Mouse (Mus musculus): ENCODE results near the gene Odf2l. TPM values are rescaled to one million over a fixed set of nuclear protein-coding genes. Genes with fewer than 3 reads are reported as not detected.

Odf2l gene
- polyA plus RNA-seq, 1 experiment: 3.9 TPM

DNA sequence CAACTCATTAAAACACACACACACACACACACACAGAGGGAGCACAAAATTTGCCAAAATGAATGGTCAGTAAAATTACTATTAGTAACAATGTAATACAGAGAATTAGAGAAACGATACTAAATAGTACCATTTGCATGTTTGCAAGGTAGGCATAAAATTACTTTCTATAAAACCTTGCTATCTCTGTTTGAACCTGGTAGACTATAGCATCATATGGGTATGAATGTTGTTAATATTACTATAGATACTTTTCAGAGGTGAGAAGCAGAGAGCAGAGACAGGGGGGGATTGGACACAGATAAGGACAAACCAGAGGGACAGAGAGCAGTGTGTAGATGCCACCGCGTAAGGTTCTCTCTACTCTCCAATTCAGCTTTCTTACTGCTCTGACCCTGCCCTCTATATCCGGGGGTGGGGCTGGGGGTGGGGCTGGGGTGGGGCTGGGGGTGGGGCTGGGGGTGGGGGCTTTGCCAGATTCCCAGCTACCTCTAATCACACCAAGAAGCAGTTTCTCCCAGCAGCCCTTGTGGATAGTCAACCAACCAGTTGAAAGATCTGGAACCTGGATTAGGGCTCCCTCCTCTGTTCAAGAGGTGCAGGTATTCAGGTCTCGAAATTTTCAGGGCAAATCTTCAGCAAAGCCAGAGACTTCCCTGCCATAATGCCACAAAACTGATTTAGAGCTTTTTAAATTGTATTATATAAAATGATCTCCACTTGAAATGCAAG is 12.4 kb upstream of the Odf2l start:
- no peaks in the 10 kb centered on the region for H3K27me3 ChIP-seq (replicated peaks; ENCODE audit: control insufficient read depth, insufficient read depth, low read length)
- no peaks in the 10 kb centered on the region for H3K36me3 ChIP-seq (ENCODE audit: control insufficient read depth, insufficient read depth, low read length)
- no peak overlapping the region for H3K27ac ChIP-seq (ENCODE audit: insufficient read depth, low read depth, low read length)
- H3K4me1 ChIP-seq (ENCODE audit: control insufficient read depth, insufficient read depth, low read length): peaks cover 6% of the 10 kb centered on the region; the same call in 1 of the 2 replicates
- H3K4me3 ChIP-seq (ENCODE audit: insufficient read depth, low read depth, low read length): no peak overlapping the region
- no peak for TF ChIP-seq POLR2A (IDR thresholded peaks at IDR 0.05; ENCODE audit: low read depth, low read length)
- 71% methylated on average over 5 of the region's 5 CpGs for WGBS
- no peak for DNase-seq

DNA sequence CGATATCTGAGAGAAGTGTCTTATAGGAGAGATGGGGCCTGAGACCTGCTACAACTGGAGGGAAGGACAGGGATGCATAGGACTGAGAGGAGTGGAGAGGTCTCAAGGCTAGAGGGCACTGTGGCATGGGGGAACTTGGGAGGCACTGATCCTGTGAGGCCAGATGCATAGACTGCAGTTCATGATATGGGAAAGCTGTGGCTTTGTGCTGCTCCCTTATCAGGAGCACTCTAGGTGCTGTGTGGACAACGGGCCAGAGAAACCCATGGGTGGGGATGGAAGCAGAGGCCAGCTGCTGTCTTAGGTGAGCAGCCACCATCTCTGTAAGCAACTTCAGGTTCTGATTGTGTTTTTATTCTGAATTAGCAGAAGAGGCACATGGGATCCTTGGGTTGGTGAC is 3.2 kb upstream of the Odf2l start:
- no peaks in the 10 kb centered on the region for H3K27me3 ChIP-seq (replicated peaks; ENCODE audit: control insufficient read depth, insufficient read depth, low read length)
- 92% methylated on average over 2 of the region's 2 CpGs for WGBS
- H3K27ac ChIP-seq (ENCODE audit: insufficient read depth, low read depth, low read length): no peak overlapping the region
- peaks cover 8% of the 10 kb centered on the region; the same call in 1 of the 2 replicates for H3K4me1 ChIP-seq (ENCODE audit: control insufficient read depth, insufficient read depth, low read length)
- no peak overlapping the region for H3K4me3 ChIP-seq (ENCODE audit: insufficient read depth, low read depth, low read length)
- no peak for DNase-seq
- TF ChIP-seq POLR2A (IDR thresholded peaks at IDR 0.05; ENCODE audit: low read depth, low read length) (no peak), CTCF (conservative IDR thresholded peaks at IDR 0.05; ENCODE audit: insufficient read depth, insufficient read length, low read depth, low read length) (no peak)
- H3K36me3 ChIP-seq (ENCODE audit: control insufficient read depth, insufficient read depth, low read length): no peaks in the 10 kb centered on the region

DNA sequence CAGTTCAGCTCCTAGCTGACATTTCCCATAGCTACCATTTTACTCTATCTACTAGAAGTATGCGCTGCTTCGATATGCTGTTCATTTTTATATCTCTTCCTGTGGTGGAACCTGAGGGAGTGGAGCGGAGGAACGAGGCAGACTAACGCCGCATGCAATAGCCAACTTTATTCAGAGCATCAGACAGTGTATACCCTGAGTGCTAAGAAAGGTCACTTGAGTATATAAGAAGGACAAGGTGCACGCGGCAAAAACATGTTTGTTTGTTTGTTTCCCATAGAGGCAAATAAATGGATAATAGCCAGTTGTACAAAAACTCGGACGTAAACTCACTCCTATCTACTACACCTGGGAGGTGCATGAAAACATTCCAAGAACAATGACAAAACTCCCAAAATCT is 751 bp upstream of the Odf2l start:
- WGBS: 81% methylated on average over 10 of the region's 10 CpGs
- no peak for DNase-seq
- TF ChIP-seq POLR2A (IDR thresholded peaks at IDR 0.05; ENCODE audit: low read depth, low read length) (no peak), CTCF (conservative IDR thresholded peaks at IDR 0.05; ENCODE audit: insufficient read depth, insufficient read length, low read depth, low read length) (no peak)
- no peak overlapping the region for H3K4me3 ChIP-seq (ENCODE audit: insufficient read depth, low read depth, low read length)
- peaks cover 8% of the 10 kb centered on the region; the same call in 1 of the 2 replicates for H3K4me1 ChIP-seq (ENCODE audit: control insufficient read depth, insufficient read depth, low read length)
- H3K27ac ChIP-seq (ENCODE audit: insufficient read depth, low read depth, low read length): no peak overlapping the region
- H3K27me3 ChIP-seq (replicated peaks; ENCODE audit: control insufficient read depth, insufficient read depth, low read length): no peaks in the 10 kb centered on the region
- H3K36me3 ChIP-seq (ENCODE audit: control insufficient read depth, insufficient read depth, low read length): no peaks in the 10 kb centered on the region

DNA sequence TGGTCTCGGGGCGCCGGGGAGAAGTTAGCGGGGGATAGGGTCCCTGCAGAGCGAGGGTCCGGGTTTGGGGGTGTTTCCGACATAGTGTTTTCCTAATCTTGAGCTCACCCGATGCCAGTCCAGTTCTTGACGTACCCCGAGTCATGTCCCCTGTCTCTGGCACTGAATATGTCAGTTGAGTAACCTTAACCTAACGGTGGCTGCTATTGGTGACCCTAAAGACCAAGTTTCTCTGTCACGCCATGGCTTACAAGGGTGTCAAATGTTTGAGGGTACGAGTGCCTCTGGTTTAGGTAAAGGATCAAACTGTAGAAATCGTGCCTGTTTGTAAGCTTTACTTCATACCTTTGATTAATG is 592 bp downstream of the Odf2l start:
- Histone ChIP-seq H3K4me1 (ENCODE audit: control insufficient read depth, insufficient read depth, low read length) (peaks cover 8% of the 10 kb centered on the region; the same call in 1 of the 2 replicates), H3K27me3 (replicated peaks; ENCODE audit: control insufficient read depth, insufficient read depth, low read length) (no peaks in the 10 kb centered on the region), H3K27ac (ENCODE audit: insufficient read depth, low read depth, low read length) (peak overlapping the region; percentile 97), H3K4me3 (ENCODE audit: insufficient read depth, low read depth, low read length) (peak overlapping the region; percentile 100), H3K36me3 (ENCODE audit: control insufficient read depth, insufficient read depth, low read length) (no peaks in the 10 kb centered on the region)
- DNase-seq: no peak
- 1% methylated on average over 14 of the region's 14 CpGs for WGBS
- no peak for TF ChIP-seq CTCF (conservative IDR thresholded peaks at IDR 0.05; ENCODE audit: insufficient read depth, insufficient read length, low read depth, low read length)
- no peak for TF ChIP-seq POLR2A (IDR thresholded peaks at IDR 0.05; ENCODE audit: low read depth, low read length)

DNA sequence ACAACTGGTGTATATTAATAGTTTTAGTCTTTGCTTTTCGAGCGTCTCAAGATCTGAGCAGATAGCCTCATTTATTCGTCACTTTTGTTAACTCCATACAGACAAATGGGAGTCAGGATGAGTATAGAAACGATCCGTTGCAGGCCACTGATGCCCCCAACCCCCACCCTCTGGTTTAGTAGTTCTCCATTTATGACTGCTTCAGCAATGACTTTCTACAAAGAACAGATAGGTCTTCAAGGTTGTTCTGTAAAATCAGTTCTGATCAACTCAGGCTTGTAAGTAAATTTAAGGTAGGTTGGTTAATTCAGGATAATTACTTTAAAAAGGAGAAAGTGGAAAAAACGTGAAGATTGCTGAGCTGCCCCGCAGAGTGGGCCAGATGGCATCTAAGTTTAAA is 1.0 kb downstream of the Odf2l start:
- DNase-seq: no peak
- no peak for TF ChIP-seq CTCF (conservative IDR thresholded peaks at IDR 0.05; ENCODE audit: insufficient read depth, insufficient read length, low read depth, low read length)
- no peak overlapping the region for H3K4me3 ChIP-seq (ENCODE audit: insufficient read depth, low read depth, low read length)
- 62% methylated on average over 7 of the region's 7 CpGs for WGBS
- peaks cover 8% of the 10 kb centered on the region; the same call in 1 of the 2 replicates for H3K4me1 ChIP-seq (ENCODE audit: control insufficient read depth, insufficient read depth, low read length)
- no peaks in the 10 kb centered on the region for H3K27me3 ChIP-seq (replicated peaks; ENCODE audit: control insufficient read depth, insufficient read depth, low read length)
- no peaks in the 10 kb centered on the region for H3K36me3 ChIP-seq (ENCODE audit: control insufficient read depth, insufficient read depth, low read length)
- H3K27ac ChIP-seq (ENCODE audit: insufficient read depth, low read depth, low read length): no peak overlapping the region

DNA sequence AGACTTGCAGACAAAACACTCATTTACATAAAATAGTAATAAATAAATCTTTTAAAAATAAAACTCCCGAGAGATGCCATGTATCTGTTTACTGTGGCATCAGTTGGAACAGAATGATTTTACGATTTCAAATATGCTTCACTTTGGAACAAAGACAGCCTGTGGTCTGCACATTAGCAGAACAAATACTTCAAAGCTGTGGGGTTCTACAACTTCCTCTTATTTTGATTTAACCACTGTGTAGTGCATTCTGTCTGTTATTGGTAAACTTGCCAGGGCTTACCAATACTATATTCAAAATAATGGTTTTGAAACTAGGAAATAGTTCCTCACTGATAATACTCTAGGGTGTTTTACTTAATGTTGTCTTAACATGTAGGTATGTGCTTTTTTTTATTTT is 8.2 kb downstream of the Odf2l start:
- Histone ChIP-seq H3K27me3 (replicated peaks; ENCODE audit: control insufficient read depth, insufficient read depth, low read length) (no peaks in the 10 kb centered on the region), H3K36me3 (ENCODE audit: control insufficient read depth, insufficient read depth, low read length) (0 out of 2 replicates have a peak, but pooled peaks cover 1% of the 10 kb centered on the region), H3K27ac (ENCODE audit: insufficient read depth, low read depth, low read length) (no peak overlapping the region), H3K4me1 (ENCODE audit: control insufficient read depth, insufficient read depth, low read length) (no peaks in the 10 kb centered on the region), H3K4me3 (ENCODE audit: insufficient read depth, low read depth, low read length) (no peak overlapping the region)
- no peak for TF ChIP-seq CTCF (conservative IDR thresholded peaks at IDR 0.05; ENCODE audit: insufficient read depth, insufficient read length, low read depth, low read length)
- TF ChIP-seq POLR2A (IDR thresholded peaks at IDR 0.05; ENCODE audit: low read depth, low read length): no peak
- WGBS: 83% methylated on average over 2 of the region's 2 CpGs
- no peak for DNase-seq

DNA sequence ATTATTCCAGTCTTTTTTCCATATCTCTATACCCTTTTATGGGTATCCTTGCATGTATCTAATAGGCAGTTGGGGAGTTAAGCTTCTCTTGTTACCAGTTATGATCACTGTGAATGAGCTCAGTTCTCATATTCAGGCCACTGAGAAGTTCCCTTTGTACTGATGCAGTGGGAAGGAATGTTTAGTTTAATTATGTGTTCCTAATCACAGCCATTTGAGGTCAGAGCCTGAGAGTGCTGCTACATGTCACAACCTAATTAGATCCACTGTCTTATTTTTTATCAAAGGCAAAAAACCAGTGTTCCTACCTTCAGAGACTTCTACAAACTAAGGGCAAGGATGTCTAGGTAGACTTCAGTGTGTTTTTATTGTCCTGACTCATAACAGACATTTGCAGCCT is 11.0 kb downstream of the Odf2l start:
- no peaks in the 10 kb centered on the region for H3K27me3 ChIP-seq (replicated peaks; ENCODE audit: control insufficient read depth, insufficient read depth, low read length)
- H3K27ac ChIP-seq (ENCODE audit: insufficient read depth, low read depth, low read length): no peak overlapping the region
- H3K4me1 ChIP-seq (ENCODE audit: control insufficient read depth, insufficient read depth, low read length): no peaks in the 10 kb centered on the region
- no peak for TF ChIP-seq POLR2A (IDR thresholded peaks at IDR 0.05; ENCODE audit: low read depth, low read length)
- no peak for TF ChIP-seq CTCF (conservative IDR thresholded peaks at IDR 0.05; ENCODE audit: insufficient read depth, insufficient read length, low read depth, low read length)
- no peak for DNase-seq
- peaks cover 3% of the 10 kb centered on the region; the same call in 1 of the 2 replicates for H3K36me3 ChIP-seq (ENCODE audit: control insufficient read depth, insufficient read depth, low read length)
- H3K4me3 ChIP-seq (ENCODE audit: insufficient read depth, low read depth, low read length): no peak overlapping the region

All from kidney, adult 2 months (tissue).